Mouse (Mus musculus) forelimb bud, embryonic 11.5 days (tissue): ENCODE results near the gene Blmh.
A peak's percentile ranks its signal among the peaks of the same experiment; 100 is the strongest.

Experiments
- DNase-seq: peaks from one replicate; pipeline ENCODE4 v3.0.0-alpha.2; 2012; ENCODE audit warnings: low read depth, low spot score

Blmh gene

DNA sequence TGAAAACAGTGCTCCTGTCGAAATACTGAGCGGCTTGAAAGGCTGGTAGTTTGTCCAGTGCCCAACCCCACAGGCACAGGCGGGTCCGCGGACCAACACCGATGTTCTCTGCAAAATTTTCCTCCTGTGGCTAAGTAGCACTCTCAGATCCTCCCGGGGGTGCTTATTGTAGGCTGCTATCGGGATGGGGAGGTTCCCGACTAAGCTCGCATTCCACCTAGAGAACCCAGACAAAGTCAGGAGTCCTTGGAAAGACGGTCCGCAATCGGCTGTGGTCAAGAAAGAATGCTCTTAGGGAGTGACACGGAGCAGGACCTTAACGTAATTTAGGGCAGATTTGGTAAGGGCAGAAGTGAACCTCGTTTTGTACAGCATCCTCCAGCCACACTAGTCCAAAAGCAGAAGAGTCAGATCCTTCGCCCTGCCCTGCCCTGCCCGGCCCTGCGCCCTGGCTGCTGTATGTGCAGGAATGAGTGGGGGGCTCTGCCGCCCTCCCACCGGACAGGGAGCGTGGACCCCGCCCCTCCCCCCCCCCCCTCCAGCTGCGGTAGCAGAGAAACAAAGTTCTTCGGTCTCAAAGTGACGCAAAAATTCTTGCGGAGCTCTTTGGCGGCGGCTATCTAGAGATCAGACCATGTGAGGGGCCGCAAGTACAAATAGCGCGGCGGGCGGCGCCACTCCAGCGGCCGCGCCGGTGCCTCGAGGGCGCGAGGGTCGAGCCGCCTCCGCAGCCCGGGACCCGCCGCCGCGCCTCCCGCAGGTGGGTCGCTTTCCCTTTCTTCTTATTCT is 73.5 kb downstream of the Blmh start, which contains the start of gene Slc6a4:
Gene Slc6a4 (plus strand): TSS at position 688 of the 789 bp plus-strand sequence.
- peak; percentile 43 for DNase-seq

DNA sequence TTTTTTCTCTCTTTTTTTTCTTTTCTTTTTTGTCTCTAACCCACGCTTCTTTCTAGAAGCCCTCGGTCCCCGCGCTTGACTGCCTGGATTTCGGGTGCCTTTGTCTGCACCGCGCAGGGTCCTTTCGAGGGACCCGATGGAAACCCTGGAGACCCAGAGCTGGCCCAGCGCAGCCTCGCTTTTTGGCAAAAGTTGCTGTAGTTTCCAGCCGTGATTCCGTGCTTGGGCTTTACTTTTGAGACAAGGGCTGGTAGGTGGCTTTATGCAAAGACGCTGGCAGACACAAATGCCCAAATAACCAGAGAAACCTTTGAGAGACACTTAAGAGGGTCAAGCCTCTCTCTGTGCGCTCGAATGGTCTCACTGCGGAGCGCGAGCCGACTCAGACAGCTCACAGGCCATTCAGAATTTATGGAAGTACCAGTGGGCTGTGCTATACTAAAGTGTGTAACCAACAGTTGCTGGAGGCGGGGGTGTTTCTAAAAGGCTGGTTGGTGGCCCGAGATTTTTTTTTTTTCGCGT is 74.2 kb downstream of the Blmh start:
- peak; percentile 11 for DNase-seq

DNA sequence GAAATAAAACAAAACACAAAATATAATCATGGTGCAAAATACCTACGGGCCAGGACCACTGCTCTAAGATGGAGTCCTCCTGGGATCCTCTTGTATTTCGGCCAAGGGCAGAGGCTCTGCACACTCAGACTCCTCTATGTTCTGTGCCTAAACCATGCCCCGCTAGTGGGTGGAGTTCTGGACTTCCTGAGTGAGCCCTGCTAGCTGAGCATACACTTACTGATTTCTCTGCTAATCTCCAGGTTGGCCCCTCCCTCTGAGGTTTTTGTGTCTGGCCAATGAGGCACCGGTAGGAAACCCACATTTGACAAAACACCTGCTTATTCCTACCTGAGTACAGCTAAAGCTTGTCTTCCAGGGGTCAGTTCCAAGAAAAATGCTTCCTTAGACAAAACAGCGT is 76.1 kb downstream of the Blmh start:
- DNase-seq, result no peak

DNA sequence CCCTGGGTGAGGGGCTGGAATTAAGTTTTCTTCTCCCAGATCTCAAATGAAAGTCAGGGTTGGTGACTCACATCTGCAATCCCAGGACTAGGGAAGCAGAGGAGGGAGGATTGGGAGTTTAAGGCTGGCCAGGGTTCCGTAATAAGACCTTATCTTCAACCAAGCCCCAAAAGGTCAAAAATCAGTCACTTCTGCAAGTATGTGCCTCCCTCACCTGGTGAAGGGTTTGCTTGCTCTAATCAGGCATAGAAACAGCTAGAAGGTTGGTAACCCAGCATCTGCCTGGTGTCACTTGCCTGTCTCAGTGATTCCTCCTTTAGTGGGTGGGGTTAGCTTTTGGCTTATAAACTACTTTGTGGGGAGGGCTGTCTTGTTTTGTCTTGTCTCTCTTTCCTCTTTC is 77.8 kb downstream of the Blmh start:
- no peak for DNase-seq

DNA sequence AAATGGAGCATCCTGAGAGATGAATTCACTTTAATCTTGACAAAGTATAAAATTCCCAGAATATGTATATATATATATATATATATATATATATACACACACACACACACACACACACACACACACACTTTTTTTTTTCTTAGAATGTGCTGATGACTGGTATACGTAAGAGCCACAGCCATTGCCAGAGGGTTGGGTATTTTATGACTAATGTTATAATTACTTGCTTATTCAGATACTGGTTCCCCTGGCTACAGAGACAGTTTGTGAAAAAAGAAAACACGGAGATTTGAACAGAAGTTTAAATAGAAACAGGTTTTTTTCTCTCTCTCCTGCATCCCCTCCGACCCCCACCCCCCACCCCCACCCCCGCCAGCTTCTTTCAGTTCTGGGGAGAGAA is 81.3 kb downstream of the Blmh start:
- no peak for DNase-seq

DNA sequence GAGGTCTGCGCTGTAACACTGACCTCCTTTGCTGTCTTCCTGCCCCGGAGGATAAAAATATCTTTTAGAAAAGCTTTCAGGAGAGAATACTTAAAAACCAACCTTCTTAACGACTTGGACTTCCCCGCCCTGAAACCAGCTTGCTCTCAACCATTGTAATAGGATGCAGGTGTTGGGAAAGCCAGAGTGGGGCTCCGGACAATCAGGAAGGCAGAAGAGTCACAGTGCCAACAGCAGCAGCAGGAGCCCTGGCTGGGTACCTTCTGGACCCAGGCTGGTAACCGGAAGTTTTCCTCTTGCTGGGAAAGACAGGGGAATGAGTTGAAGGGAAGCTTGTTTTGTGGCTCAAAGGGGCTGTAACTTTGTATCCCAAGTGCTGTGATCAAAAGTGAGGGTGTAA is 82.0 kb downstream of the Blmh start:
- DNase-seq, result no peak

DNA sequence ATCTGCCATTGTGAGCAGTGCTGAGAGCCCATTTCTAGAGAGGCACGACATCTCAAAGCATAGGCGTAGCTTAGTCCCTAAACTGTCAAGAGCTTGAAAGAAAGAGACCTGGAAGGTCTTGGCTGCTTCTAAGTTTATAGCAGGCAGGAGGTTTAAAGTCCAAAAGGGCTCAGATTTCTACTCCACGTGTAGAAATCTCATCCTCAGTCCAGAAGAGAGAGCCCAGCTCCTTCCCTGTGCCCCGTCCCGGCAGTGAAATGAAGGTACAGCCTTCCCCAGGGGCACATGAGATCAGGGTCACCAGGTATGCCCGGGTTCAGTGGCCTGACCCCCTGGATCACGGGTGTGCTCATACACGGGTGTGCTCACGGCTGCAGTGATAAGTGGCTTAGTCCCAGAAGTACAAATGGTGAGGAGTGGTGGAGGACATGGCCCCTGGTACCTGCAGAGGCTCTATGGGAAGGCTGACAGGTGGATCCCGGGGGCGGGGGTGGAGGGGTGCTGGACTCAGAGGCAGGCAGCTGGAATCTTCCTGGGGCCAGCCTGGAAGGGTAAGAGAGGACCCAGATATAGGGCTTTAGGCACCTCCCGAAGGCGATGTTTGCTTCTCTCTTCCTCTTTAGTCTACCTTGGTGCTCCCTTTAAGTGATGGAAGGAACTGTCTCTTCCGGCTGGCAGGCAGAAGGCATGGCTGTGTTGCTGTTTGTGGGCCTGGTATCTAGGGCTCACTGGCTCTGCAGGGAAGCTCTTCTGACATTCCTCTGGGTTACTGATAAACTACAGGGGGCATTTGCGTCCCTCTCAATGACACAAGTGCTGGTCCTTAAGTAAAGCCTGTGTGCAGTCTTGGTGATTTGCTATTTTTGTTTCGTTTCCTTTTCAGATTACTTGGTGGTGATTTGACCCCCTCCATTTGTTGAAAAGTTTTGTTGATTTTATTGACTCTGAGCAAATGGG is 84.7 kb downstream of the Blmh start:
- no peak for DNase-seq

DNA sequence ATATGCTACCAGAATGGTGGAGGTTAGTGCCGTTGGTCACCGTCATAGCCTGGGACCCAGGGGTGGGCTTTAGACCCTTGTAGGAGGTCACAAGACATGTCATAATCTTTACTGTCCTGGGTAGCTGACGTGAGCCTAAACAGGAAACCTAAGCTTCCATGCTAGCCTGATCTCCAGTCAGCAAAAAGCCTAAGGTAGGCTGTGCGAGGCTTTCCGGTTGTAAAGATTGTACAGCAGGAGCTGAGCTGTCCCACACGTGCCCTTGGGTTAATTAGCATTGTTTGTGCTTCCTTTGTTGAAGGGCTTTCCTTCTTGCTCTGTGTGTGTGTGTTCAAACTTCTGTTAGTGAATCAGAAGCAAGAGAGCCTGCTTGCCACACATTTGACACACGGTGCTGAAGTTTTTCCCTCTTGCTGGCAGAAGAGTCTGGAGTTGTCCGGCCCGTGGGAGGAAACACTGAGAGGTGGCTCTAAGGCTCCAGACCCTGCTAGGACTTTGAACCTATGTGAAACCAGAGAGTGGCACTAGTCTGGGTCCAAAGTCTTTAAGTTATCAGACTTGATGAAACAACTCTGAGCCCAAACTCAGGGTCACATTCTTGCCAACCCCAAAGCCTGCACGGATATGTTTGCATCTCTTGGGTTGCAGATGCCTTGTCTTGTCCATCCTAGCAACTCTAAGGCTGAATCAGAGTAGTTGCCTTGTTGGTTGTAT is 86.3 kb downstream of the Blmh start:
- DNase-seq, result no peak

DNA sequence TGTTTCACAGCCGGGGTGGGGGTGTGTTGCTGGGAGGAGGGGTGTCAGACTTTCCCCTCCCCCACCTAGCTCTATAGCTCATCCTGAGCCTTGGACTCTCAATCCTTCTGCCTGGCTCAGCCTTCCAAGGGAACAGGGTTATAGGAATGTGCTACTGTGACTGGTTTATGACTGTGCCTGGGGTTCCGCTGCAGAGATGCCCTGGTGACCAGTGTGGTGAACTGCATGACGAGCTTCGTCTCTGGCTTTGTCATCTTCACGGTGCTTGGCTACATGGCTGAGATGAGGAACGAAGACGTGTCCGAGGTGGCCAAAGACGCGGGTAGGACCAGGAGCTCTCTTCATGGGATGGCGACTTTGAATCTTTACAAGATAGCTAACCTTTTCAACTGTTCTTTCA is 93.4 kb downstream of the Blmh start:
- no peak for DNase-seq

DNA sequence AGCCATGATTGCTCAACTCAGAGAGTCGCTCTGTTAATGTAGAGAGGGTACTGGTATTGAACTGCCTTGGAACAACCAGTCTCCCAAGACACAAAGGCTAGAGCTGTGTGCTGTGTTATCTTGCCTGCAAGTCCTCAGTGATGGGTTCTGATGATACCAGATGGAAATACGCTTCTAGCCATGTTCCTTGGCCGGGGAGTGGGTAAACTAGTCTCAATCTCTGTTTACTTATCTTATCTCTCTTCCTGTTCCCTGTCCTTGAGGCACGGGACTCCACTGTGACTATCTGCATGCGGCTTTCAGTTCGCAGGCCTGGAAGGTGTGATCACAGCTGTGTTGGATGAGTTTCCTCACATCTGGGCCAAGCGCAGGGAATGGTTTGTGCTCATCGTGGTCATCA is 94.9 kb downstream of the Blmh start:
- DNase-seq, result no peak

DNA sequence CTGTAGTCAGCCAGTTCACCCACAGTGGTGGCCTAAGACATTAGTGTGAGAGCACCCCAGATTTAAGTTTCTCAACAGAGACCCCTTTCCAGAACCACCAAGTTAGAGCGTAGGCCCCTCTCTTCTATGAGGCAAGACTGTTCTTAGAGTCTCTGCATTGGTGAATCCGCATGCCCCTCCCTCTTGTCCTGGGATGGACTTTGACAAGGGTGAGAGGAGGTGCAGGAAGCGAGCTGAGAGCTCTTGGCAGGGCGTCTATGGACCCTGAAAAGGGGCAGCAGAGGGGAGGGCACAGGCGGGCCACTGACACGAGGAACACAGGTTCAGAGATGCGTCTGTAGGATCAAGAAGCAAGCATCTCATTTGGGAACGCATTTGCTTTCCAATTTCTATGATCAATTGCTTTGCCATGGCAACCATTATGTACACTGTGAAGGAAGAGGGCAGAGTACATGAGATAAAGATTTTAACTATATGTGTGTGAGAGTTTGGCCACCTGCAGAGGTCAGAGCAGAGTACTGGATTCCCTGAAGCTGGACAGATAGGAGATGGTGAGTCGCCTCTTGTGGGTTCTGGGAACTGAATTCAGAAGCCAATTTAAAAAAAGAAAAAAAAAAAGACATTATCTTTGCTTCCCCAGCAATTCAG is 97.3 kb downstream of the Blmh start:
- DNase-seq, result no peak

DNA sequence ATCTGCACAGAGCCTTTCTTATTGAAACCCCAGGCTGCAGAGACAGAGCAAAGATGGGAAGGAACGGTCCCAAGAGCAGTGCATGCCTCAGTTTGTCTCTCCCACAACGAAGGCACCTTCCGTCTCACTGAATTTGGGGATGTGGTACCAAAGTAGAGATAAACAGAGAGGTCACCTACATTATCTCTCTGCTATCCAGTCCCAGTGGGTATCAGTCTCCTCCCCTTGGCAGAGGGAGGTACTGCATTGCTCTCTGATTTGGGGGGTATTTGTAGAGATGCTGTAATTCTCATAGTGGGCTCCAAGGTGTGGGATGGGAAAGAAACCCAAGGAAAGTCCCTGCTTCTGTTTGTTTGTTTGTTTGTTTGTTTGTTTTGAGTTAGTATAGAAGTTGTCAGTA is 102.0 kb downstream of the Blmh start:
- DNase-seq, result no peak

DNA sequence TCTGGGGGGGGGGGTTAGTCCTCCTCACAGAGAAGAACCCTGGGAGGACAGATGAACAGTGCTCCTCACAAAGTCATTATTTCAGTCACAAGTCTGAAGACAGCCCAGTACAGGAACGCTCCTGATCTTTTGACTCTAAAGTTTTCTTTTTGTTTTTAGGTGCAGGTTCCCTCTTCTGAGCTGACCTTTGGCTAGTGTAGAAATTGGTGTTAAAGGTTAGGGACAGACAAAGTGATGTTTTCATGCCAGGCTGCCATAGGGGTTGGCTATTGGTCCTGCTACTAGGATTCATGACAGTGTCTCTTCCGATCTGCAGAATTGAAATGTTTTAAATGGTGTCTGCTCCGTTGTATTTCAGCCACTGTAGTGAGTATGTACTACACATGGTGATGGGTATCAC is 103.5 kb downstream of the Blmh start:
- DNase-seq, result no peak

DNA sequence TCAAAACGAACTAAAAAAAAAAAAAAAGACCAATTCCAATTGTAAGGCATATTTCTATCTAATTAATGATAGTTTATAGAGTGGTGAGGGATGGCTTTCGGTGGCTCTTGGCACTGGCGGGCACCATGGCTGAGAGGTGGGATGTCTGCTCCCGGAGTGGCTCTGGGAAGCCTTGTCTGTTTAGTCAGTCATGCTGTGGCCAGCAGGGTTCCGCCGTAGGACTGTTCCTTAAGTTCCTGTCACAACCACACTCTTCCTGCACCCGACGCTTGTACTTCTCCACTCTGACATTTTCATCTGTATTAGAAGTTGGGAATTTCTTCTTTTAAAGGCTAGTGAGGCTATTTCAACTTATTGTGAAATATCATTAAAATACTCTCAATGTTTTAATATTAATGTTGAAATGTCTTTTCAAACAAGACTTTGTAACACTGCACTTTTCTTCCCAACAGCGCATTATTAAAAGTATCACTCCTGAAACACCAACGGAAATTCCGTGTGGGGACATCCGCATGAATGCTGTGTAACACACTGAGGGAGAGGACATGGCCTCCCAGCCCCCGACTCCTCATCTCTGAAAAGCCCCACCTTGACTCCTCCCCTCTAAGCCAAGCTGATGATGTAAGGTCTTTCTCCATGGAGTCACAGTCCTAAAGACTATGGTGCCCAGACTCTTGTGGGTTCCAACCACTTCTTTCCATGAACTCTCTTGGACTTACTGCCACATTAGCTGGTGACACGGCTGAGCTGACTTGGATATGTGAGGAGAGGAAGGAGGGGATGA is 106.7 kb downstream of the Blmh start:
- DNase-seq, result no peak
